Mouse (Mus musculus) stomach, postnatal 0 days (tissue): ENCODE data around the gene Gyg.

ENCODE experiments used
- CTCF ChIP-seq: IDR thresholded peaks from 2 replicates; pipeline ENCODE4 v1.5.1; 2016; ENCODE audit warnings: antibody characterized with exemption, low read depth, mild to moderate bottlenecking, moderate library complexity
- EP300 ChIP-seq: optimal IDR thresholded peaks from 2 replicates; pipeline ENCODE3; 2016; ENCODE audit warnings: antibody characterized with exemption

- TF ChIP-seq CTCF = no peak
- TF ChIP-seq EP300 = no peak
Measured at GRCm38 (mm10) chr3:20141679-20142078, 13.4 kb downstream of the Gyg start.
